Mouse (Mus musculus) limb, embryonic 11.5 days (tissue): ENCODE results near the gene Vrk2. TPM values are rescaled to one million over a fixed set of nuclear protein-coding genes. Genes with fewer than 3 reads are reported as not detected.
A peak's percentile ranks its signal among the peaks of the same experiment; 100 is the strongest.

Experiments used
- ATAC-seq: fragments of 200-750 bp; cut with Nextera tagmentation; 2 replicates; pipeline ENCODE4 v1.8.0; 2017; ENCODE audit warnings: low read depth; ENCODE audit not compliant: insufficient number of reproducible peaks, low FRiP score, low TSS enrichment
- DNase-seq: peaks from one replicate; pipeline ENCODE4 v3.0.0-alpha.2; 2015; ENCODE audit warnings: low spot score
- H3K27ac ChIP-seq: fragments of 300-500 bp; sonication (generic); replicated peaks from 2 replicates; pipeline ENCODE4 v1.5.1; 2014; ENCODE audit warnings: low read depth, mild to moderate bottlenecking, low read length
- H3K27me3 ChIP-seq: fragments of 300-500 bp; sonication (generic); 2 replicates; pipeline ENCODE4 v1.6.1; 2014; ENCODE audit warnings: mild to moderate bottlenecking, low read length, mixed read lengths; ENCODE audit not compliant: control insufficient read depth, insufficient read depth
- H3K36me3 ChIP-seq: fragments of 300-500 bp; sonication (generic); 2 replicates; pipeline ENCODE4 v1.6.1; 2014; ENCODE audit warnings: mild to moderate bottlenecking, low read length, moderate library complexity, mixed read lengths; ENCODE audit not compliant: control insufficient read depth, insufficient read depth
- H3K4me1 ChIP-seq: fragments of 300-500 bp; sonication (generic); 2 replicates; pipeline ENCODE4 v1.6.1; 2014; ENCODE audit warnings: low read length, mixed read lengths; ENCODE audit not compliant: control insufficient read depth, insufficient read depth
- H3K4me2 ChIP-seq: fragments of 300-500 bp; sonication (generic); 2 replicates; pipeline ENCODE4 v1.6.1; 2014; ENCODE audit warnings: low read depth, mild to moderate bottlenecking, moderate library complexity; ENCODE audit not compliant: severe bottlenecking
- H3K4me3 ChIP-seq: fragments of 300-500 bp; sonication (generic); 2 replicates; pipeline ENCODE4 v1.5.1; 2014; ENCODE audit warnings: low read depth, low read length
- H3K9ac ChIP-seq: fragments of 300-500 bp; sonication (generic); 2 replicates; pipeline ENCODE4 v1.6.1; 2014; ENCODE audit warnings: mild to moderate bottlenecking, low read length
- H3K9me3 ChIP-seq: fragments of 300-500 bp; sonication (generic); 2 replicates; pipeline ENCODE4 v1.6.1; 2016; ENCODE audit warnings: low read length; ENCODE audit not compliant: control insufficient read depth
- WGBS: fragments of 180-500 bp; shearing (Covaris S2); extraction: QIAGEN DNeasy Blood & Tissue Kit; methylation state at CpG from one replicate; pipeline ENCODE4 v1.1.7; 2014; 5-methylcytosine and 5-hydroxymethylcytosine counted together
- polyA plus RNA-seq: library from polyadenylated mRNA; unstranded; fragments of >200 nt; fragmentation: Nextera tagmentation; extraction: Ambion mirVana; gene quantifications from 2 replicates; pipeline ENCODE4 v1.2.1, GENCODE M21; 2014

The Vrk2 gene
- polyA plus RNA-seq, 1 experiment from 2014 or later = 22.6 TPM

DNA sequence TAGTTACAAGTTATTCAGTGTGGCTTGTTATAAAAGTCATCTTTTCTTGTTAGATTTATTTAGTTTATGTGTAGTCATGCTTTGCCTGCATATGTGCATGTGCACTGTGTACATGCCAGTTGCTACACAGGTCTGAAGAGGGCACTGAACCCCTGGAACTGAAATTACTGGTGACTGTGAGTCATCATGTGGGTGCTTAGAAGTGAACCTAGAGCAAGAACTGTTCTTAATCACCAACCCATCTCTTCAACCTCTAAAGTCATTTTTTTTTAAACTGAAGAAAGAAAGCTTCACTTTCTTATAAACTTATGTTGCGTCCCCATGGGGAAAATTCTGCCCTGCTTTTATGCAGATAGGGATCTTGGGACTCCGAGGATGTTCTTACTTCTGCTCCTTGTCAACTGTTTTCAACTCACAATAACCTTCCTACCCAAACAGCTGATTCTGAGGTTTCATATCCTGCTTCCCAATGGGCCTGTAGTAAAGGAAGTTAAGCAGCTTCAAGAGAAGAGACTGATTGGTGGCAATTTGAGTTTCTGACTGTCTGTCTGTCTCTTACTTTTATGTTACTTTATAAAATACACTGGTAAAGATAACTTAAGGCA is 7.9 kb upstream of the Vrk2 start:
- Histone ChIP-seq H3K4me2 (no peak overlapping the region), H3K27ac (no peak overlapping the region), H3K9ac (no peak overlapping the region), H3K9me3 (no peaks in the 10 kb centered on the region), H3K4me1 (no peaks in the 10 kb centered on the region), H3K4me3 (no peak overlapping the region), H3K36me3 (no peaks in the 10 kb centered on the region), H3K27me3 (no peaks in the 10 kb centered on the region)
- 94% methylated on average over 2 of the region's 2 CpGs for WGBS
- ATAC-seq = no peak
- no peak for DNase-seq

DNA sequence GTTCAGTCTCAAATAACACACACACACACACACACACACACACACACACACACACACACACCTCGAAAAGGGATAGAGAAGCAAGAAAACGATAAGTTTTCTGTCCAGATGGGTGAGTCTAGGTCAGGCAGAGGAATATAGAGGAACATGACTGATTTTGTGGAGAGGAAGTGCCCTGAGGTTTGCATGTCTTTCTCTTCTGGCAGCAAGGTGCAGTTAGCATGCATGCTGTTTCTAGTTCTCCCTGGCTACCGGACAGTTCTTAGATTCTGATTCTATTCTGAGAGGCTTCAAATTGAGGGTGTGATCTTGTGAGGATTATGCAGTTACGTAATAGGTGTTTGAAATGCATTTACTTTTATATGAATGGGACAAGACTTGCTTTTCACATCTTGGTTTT is 6.9 kb upstream of the Vrk2 start:
- Histone ChIP-seq H3K9ac (no peak overlapping the region), H3K4me1 (no peaks in the 10 kb centered on the region), H3K4me3 (no peak overlapping the region), H3K4me2 (no peak overlapping the region), H3K9me3 (no peaks in the 10 kb centered on the region), H3K27me3 (no peaks in the 10 kb centered on the region), H3K36me3 (no peaks in the 10 kb centered on the region), H3K27ac (no peak overlapping the region)
- ATAC-seq (no peak), DNase-seq (no peak)
- WGBS = 84% methylated on average over 4 of the region's 4 CpGs

DNA sequence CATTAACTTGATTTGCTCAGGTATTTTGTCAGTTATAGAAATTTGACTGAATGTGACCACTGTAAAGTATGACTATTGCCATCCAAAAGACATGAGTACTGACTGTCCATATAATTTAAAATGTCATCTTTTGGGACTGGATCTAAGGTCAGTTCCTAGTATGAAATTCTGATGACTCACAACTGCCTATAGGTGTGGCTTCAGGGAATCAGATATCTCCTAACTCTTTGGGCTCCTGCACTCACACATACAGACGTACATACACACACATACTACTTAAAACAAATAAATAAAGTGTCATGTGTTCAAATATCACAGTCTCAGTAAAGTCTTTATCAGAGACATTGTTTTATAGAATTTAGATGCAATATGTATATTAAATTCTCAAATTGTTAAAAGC is 5.1 kb upstream of the Vrk2 start:
- 78% methylated on average over 1 of the region's 1 CpGs for WGBS
- Histone ChIP-seq H3K4me3 (no peak overlapping the region), H3K9me3 (no peaks in the 10 kb centered on the region)

DNA sequence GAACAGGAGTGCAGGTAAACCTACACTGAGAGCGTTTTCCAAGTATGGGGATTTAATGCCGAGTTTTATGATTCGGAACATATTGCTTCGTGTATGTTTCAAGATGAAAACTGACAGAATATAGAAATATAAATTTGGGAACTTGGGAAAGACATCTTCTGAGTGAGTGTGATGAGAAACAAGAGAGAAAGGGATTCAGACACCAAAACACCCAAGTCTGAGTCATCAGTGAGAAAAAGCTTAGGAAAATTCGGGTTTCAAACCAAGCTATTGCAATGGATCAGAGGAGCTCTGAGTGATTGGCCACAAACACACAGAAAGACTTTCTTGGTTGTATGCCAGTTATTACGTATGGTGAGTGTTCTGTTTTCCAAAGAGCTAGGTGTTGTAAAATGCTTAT is 4.0 kb upstream of the Vrk2 start:
- DNase-seq = no peak

More for the DNA sequence above, 5.1 kb upstream of the Vrk2 start:
- no peaks in the 10 kb centered on the region for H3K36me3 ChIP-seq
- no peak for ATAC-seq
- no peak overlapping the region for H3K4me2 ChIP-seq
- DNase-seq = no peak
- no peaks in the 10 kb centered on the region for H3K4me1 ChIP-seq
- no peak overlapping the region for H3K27ac ChIP-seq
- H3K27me3 ChIP-seq = no peaks in the 10 kb centered on the region
- H3K9ac ChIP-seq = no peak overlapping the region

DNA sequence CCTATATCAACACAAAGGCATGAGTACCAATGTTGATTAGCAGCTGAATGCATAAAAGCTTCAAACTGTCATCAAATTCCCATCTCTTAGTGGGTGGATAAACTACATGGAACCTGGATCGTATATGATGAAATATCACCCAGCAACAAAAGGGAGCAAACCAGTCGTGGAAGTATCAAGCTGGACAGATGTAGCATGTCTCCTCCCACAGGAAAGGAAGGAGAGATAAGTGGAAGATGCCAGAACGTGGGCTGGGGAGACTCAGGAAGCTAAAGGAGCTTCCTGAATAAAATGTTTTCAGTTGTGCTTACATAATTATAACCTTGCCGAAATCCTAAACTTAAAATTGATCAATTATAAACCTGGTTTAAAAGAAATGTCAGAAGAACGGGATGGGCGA is 3.3 kb upstream of the Vrk2 start:
- H3K9me3 ChIP-seq = no peaks in the 10 kb centered on the region
- H3K27ac ChIP-seq = no peak overlapping the region
- no peak overlapping the region for H3K9ac ChIP-seq
- H3K4me3 ChIP-seq = no peak overlapping the region
- ATAC-seq (no peak), DNase-seq (no peak)
- peaks cover 8% of the 10 kb centered on the region; the same call in 1 of the 2 replicates for H3K4me1 ChIP-seq
- 83% methylated on average over 6 of the region's 6 CpGs for WGBS
- no peaks in the 10 kb centered on the region for H3K27me3 ChIP-seq
- no peaks in the 10 kb centered on the region for H3K36me3 ChIP-seq
- H3K4me2 ChIP-seq = no peak overlapping the region

More for the DNA sequence above, 4.0 kb upstream of the Vrk2 start:
- Histone ChIP-seq H3K4me2 (no peak overlapping the region), H3K4me3 (no peak overlapping the region), H3K9me3 (no peaks in the 10 kb centered on the region), H3K27me3 (no peaks in the 10 kb centered on the region), H3K36me3 (no peaks in the 10 kb centered on the region), H3K4me1 (peaks cover 3% of the 10 kb centered on the region; the same call in 1 of the 2 replicates), H3K9ac (no peak overlapping the region), H3K27ac (no peak overlapping the region)
- no peak for ATAC-seq
- WGBS = 78% methylated on average over 6 of the region's 6 CpGs

DNA sequence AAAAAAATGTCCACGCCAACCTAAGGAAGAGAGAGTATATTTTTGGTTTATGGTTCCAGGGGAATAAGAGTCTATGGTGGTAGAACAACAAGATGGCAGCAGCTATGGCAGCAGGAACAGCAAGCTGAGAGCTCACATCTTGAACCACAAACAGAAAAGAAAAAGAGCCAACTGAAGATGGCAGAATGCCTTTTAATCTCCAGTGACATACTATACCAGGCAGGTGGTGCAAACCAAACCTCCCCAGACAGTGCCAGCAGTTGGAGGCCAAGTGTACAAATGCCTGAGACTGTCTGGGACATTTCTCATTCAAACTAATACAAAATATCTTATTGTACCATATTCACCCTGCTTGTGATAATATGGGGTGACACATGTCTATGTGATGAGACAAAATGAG is 2.4 kb upstream of the Vrk2 start:
- Histone ChIP-seq H3K9me3 (no peaks in the 10 kb centered on the region), H3K4me3 (no peak overlapping the region), H3K36me3 (no peaks in the 10 kb centered on the region), H3K27me3 (no peaks in the 10 kb centered on the region), H3K4me1 (peaks cover 8% of the 10 kb centered on the region; the same call in 1 of the 2 replicates), H3K9ac (no peak overlapping the region), H3K27ac (no peak overlapping the region), H3K4me2 (no peak overlapping the region)
- DNase-seq = no peak
- WGBS = 93% methylated on average over 1 of the region's 1 CpGs
- ATAC-seq = no peak

DNA sequence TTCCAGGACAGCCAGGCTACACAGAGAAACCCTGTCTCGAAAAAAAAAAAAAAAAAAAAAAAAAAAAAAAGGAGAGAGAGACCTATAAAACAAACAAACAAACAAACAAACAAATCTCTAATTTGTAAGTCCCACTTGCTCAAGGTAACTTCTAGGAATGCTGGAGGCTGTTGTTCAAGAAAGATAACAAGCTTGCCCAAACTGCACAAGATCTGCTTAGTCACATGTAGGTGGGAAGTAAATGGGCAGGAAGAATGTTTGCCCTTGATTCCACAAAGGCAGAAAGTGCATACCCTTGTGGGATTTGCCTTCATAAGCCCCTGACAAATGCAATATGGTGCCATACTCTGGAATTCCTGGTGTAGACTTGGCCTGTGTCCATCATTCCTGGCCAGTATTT is 688 bp upstream of the Vrk2 start:
- Histone ChIP-seq H3K27ac (no peak overlapping the region), H3K9ac (no peak overlapping the region), H3K4me1 (peaks cover 8% of the 10 kb centered on the region; the same call in 1 of the 2 replicates), H3K4me3 (no peak overlapping the region), H3K4me2 (no peak overlapping the region), H3K27me3 (no peaks in the 10 kb centered on the region), H3K36me3 (peaks cover 2% of the 10 kb centered on the region; the same call in 1 of the 2 replicates), H3K9me3 (no peaks in the 10 kb centered on the region)
- no peak for ATAC-seq
- no peak for DNase-seq
- WGBS = 100% methylated on average over 1 of the region's 1 CpGs

DNA sequence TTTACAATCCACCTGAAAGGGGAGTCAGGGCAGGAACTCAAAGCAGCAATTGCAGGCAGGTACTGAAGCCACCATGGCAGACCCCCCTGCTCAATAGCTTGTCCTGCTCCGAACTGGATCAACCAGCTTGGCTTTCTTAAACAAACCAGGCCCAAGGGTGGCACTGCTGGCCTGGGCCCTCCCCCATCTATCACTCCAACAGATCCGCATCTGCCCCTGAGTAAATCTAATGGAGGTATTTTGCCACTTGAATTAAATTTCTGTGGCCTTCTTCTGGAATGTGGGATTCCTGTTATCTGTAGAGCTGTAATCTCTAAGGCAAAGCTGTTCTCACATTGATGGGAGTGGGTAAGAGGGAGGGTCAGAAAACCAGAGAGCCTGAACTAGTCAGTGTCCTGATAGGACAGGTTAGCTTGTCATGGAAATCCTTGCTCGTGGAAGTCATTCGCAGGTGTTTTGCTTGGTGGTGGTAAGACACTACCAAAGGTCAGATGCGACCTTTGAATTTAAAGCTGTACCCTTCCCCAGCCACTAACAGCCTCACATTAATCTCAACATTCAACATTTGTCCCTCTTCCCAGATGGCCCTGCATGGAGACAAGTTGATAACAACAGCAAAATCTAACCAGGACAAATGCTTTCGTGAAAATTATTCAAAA is 1.3 kb downstream of the Vrk2 start:
- Histone ChIP-seq H3K36me3 (peaks cover 2% of the 10 kb centered on the region; the same call in 1 of the 2 replicates), H3K4me3 (peak overlapping the region; percentile 74), H3K9ac (peak overlapping the region; percentile 88), H3K9me3 (no peaks in the 10 kb centered on the region), H3K27me3 (no peaks in the 10 kb centered on the region), H3K27ac (no peak overlapping the region), H3K4me1 (peaks cover 8% of the 10 kb centered on the region; the same call in 1 of the 2 replicates), H3K4me2 (peak overlapping the region; percentile 82)
- peak; percentile 25 for DNase-seq
- 33% methylated on average over 6 of the region's 6 CpGs for WGBS
- no peak for ATAC-seq
